7 mouse cellular contexts compared by ENCODE assay signal in genomic region chrX:52651975-52652374, GRCm38 (mm10). TPM values are rescaled to one million over a fixed set of nuclear protein-coding genes. Genes with fewer than 3 reads are reported as not detected.
DNase-seq lines count a peak whose midpoint lies in the region; ATAC-seq and TF ChIP-seq lines count a peak whose summit lies in the region.

No protein-coding gene starts in this region.

- H3K36me3 ChIP-seq in ES-E14 (ENCODE audit: control insufficient read depth, insufficient read depth, low read length, poor library complexity, severe bottlenecking): no peaks in the 10 kb centered on the region
- no peaks in the 10 kb centered on the region for H3K36me3 ChIP-seq in hindbrain, embryonic 16.5 days (ENCODE audit: control insufficient read depth, insufficient read depth, low read length)

- H3K27me3 ChIP-seq in hindbrain, embryonic 16.5 days (replicated peaks; ENCODE audit: control insufficient read depth, insufficient read depth, low read length): no peaks in the 10 kb centered on the region

- H3K27ac ChIP-seq in ES-E14 (ENCODE audit: insufficient read depth, low read depth, low read length, poor library complexity, severe bottlenecking): peak overlapping the region; percentile 27; the same call in 1 of the 2 replicates
- no peak overlapping the region for H3K27ac ChIP-seq in hindbrain, embryonic 16.5 days (ENCODE audit: low read depth, low read length)

- peaks cover 0 to 2% of the 10 kb centered on the region in 2 experiments; a peak in 1 of 4 replicates for H3K4me1 ChIP-seq in ES-E14 (ENCODE audit: control insufficient read depth in 2 of 2, insufficient read depth in 2 of 2, low read length in 2 of 2, poor library complexity in 1 of 2)
- H3K4me1 ChIP-seq in hindbrain, embryonic 16.5 days (ENCODE audit: control insufficient read depth, insufficient read depth, low read depth, low read length): no peaks in the 10 kb centered on the region; the same call in 1 of the 2 replicates

- peak overlapping the region; percentile 9; the same call in 1 of the 2 replicates for H3K9ac ChIP-seq in ES-E14 (ENCODE audit: insufficient read depth, low read depth, low read length, poor library complexity, severe bottlenecking)
- no peak overlapping the region for H3K9ac ChIP-seq in hindbrain, embryonic 16.5 days (ENCODE audit: low read depth, low read length)

- no peak overlapping the region for H3K4me2 ChIP-seq in hindbrain, embryonic 16.5 days (ENCODE audit: low read length)

- H3K9me3 ChIP-seq in ES-E14 (ENCODE audit: control insufficient read depth, insufficient read depth, low read depth, low read length): no peaks in the 10 kb centered on the region
- no peaks in the 10 kb centered on the region for H3K9me3 ChIP-seq in hindbrain, embryonic 16.5 days (ENCODE audit: control insufficient read depth, low read length)

- peak overlapping the region in 1 of 2 experiments; percentile 38; a peak in 3 of 4 replicates for H3K4me3 ChIP-seq in ES-E14 (ENCODE audit: insufficient read depth in 1 of 2, low read depth in 1 of 2, low read length in 2 of 2, poor library complexity in 1 of 2, severe bottlenecking in 1 of 2)
- H3K4me3 ChIP-seq in hindbrain, embryonic 16.5 days (ENCODE audit: low read length): no peak overlapping the region

- ATAC-seq in hindbrain, embryonic 16.5 days: peak; percentile 37; the same call in 1 of the 2 replicates
- peak; percentile 71 for ATAC-seq in megakaryocyte, adult 5-6 weeks (ENCODE audit: poor library complexity, severe bottlenecking)

- 23% methylated on average over 10 of the region's 10 CpGs for WGBS in hindbrain, embryonic 16.5 days

- in situ Hi-C loops in ES-E14 (cut with MboI; ENCODE audit: low sequenced_read_pairs in 2 of 2, unreplicated experiment in 2 of 2): no loop called here

- intact Hi-C loops in left cerebral cortex, postnatal 25 days (cut with DNase I): loop anchor here (1.0 kb wide), 1 partner anchor 199 kb away; no protein-coding TSS in a partner anchor

- DNase-seq in ES-E14 (ENCODE audit: low read depth, low spot score): no peak
- DNase-seq in adrenal gland, postnatal 14 days: peak; percentile 46
- DNase-seq in forelimb bud, embryonic 11.5 days (ENCODE audit: low read depth, low spot score): peak; percentile 77
- DNase-seq in left cerebral cortex, postnatal 25 days (ENCODE audit: low spot score in 2 of 2): peak; percentile 6 to 44
- DNase-seq in thymus, postnatal 14 days: peak; percentile 15

TF ChIP-seq in ES-E14, 5 proteins besides CTCF, POLR2A, EP300 and RAD21:
- TF ChIP-seq HCFC1 (IDR thresholded peaks at IDR 0.05; ENCODE audit: borderline replicate concordance, insufficient read depth, low read length) (no peak), ZC3H11A (IDR thresholded peaks at IDR 0.05; ENCODE audit: borderline replicate concordance, low read depth, low read length) (peak; percentile 3; the same call in 1 of the 2 replicates)

RNA-seq across cellular contexts. Expression of gene Gpc3, which starts 38.2 kb away (rescaled TPM):
- total RNA-seq in ES-E14 (2012; rRNA removed): 61.9 and 106 TPM in 2 replicates
- 59.6 and 65.3 TPM in 2 replicates for total RNA-seq in adrenal gland, postnatal 14 days (2021)
- polyA plus RNA-seq in hindbrain, embryonic 16.5 days (2015; fragmentation: Nextera tagmentation; extraction: Ambion mirVana): 78.2 and 93.5 TPM in 2 replicates
- 1 to 10 TPM; 6.0 to 6.9 TPM for total RNA-seq in left cerebral cortex, postnatal 25 days (2021)
- total RNA-seq in megakaryocyte, adult 5-6 weeks (2015): 0.39 TPM in 1 of 2 replicates, not detected in the other
- total RNA-seq in megakaryocyte, adult 5-6 weeks (2017): 0.11 and 0.77 TPM in 2 replicates
